Mouse (Mus musculus): Measurements from ENCODE around the gene Hamp.

- TF ChIP-seq GATA1 (IDR thresholded peaks at IDR 0.05; ENCODE audit: low read length) (no peak), TAL1 (IDR thresholded peaks at IDR 0.05; ENCODE audit: low read length) (no peak)
Measured at GRCm38 (mm10) chr7:30958109-30958865, 14.5 kb upstream of the Hamp start.

Measured in erythroblast, embryonic 14.5 days (primary cell).